Mouse (Mus musculus) T-helper 1 cell (primary cell): ENCODE data around the gene BC067074.
"Not testable (repeated sequence)": the region's sequence is repeated elsewhere in the genome, so short reads cannot be mapped to it uniquely, and the experiment has no call there.

Experiments
- in situ Hi-C: fragments of 300-600 bp; cut with MboI, MseI; formaldehyde crosslinking; loops from one replicate; pipeline ENCODE4 v1.15.1; 2025; ENCODE audit warnings: high pct_unique_total_duplicates

The BC067074 gene

GRCm38 (mm10) chr13:113374084-113374405 is 81.1 kb downstream of the BC067074 start:
- in situ Hi-C loops: no loop called here

- in situ Hi-C loops: no loop called here
Observed at GRCm38 (mm10) chr13:113377631-113378030, 84.7 kb downstream of the BC067074 start.

GRCm38 (mm10) chr13:113378980-113379410 is 86.0 kb downstream of the BC067074 start:
- in situ Hi-C loops: no loop called here

- in situ Hi-C loops: no loop called here
Observed at GRCm38 (mm10) chr13:113379766-113380309, 86.9 kb downstream of the BC067074 start.

- in situ Hi-C loops: no loop called here
Observed at GRCm38 (mm10) chr13:113381710-113382109, 88.8 kb downstream of the BC067074 start.

GRCm38 (mm10) chr13:113382201-113382600 is 89.2 kb downstream of the BC067074 start:
- in situ Hi-C loops: no loop called here

GRCm38 (mm10) chr13:113382770-113383169 is 89.8 kb downstream of the BC067074 start:
- in situ Hi-C loops: not testable (repeated sequence)

- in situ Hi-C loops: no loop called here
Observed at GRCm38 (mm10) chr13:113393386-113393785, 100.4 kb downstream of the BC067074 start.

- in situ Hi-C loops: no loop called here
Observed at GRCm38 (mm10) chr13:113394591-113394990, 101.6 kb downstream of the BC067074 start.

- in situ Hi-C loops: no loop called here
Observed at GRCm38 (mm10) chr13:113397006-113397520, 104.1 kb downstream of the BC067074 start.

- in situ Hi-C loops: no loop called here
Observed at GRCm38 (mm10) chr13:113401373-113402010, 108.5 kb downstream of the BC067074 start.

GRCm38 (mm10) chr13:113403706-113404105 is 110.7 kb downstream of the BC067074 start:
- in situ Hi-C loops: no loop called here

- in situ Hi-C loops: no loop called here
Observed at GRCm38 (mm10) chr13:113404172-113404571, 111.2 kb downstream of the BC067074 start.

- in situ Hi-C loops: no loop called here
Observed at GRCm38 (mm10) chr13:113409941-113410340, 117.0 kb downstream of the BC067074 start.

GRCm38 (mm10) chr13:113415527-113415926 is 122.6 kb downstream of the BC067074 start:
- in situ Hi-C loops: no loop called here

- in situ Hi-C loops: no loop called here
Observed at GRCm38 (mm10) chr13:113416986-113417385, 124.0 kb downstream of the BC067074 start.

GRCm38 (mm10) chr13:113417757-113418483 is 125.0 kb downstream of the BC067074 start:
- in situ Hi-C loops: no loop called here

GRCm38 (mm10) chr13:113418632-113419031 is 125.7 kb downstream of the BC067074 start:
- in situ Hi-C loops: no loop called here

GRCm38 (mm10) chr13:113421472-113421871 is 128.5 kb downstream of the BC067074 start:
- in situ Hi-C loops: no loop called here

GRCm38 (mm10) chr13:113423825-113424224 is 130.9 kb downstream of the BC067074 start:
- in situ Hi-C loops: no loop called here

- in situ Hi-C loops: no loop called here
Observed at GRCm38 (mm10) chr13:113425907-113426306, 132.9 kb downstream of the BC067074 start.
